ENCODE assay signal across 28 mouse cellular contexts in genomic region chr15:4124648-4125047, GRCm38 (mm10).
DNase-seq lines count a peak whose midpoint lies in the region; ATAC-seq and TF ChIP-seq lines count a peak whose summit lies in the region.
"Had no signal": no experiment of that assay in that cellular context is flagged by ENCODE, and none has a peak within 500 bp of the region (broad histone marks: within the 10 kb centered on the region; RNA-seq: fewer than 3 reads in every experiment).

No protein-coding gene starts in this region.

- H3K27ac ChIP-seq in thymus, adult 2 months (ENCODE audit: control insufficient read depth, insufficient read depth, low read length), result no peak overlapping the region; the same call in 1 of the 2 replicates
- no peak overlapping the region for H3K27ac ChIP-seq in midbrain, embryonic 11.5 days (ENCODE audit: low read depth, low read length)
- H3K27ac ChIP-seq: embryonic facial prominence, embryonic 12.5 days; hindbrain, embryonic 13.5 days; kidney, embryonic 15.5 days; layer of hippocampus, adult 2 months; left cerebral cortex, adult 2 months; limb, embryonic 12.5 days; liver, embryonic 15.5 days; midbrain, embryonic 12.5 days had no signal

- WGBS in thymus, adult 2 months, result 34% methylated on average over 3 of the region's 3 CpGs
- WGBS in midbrain, embryonic 11.5 days, result 59% methylated on average over 3 of the region's 3 CpGs

- no peak overlapping the region for H3K9ac ChIP-seq in midbrain, embryonic 11.5 days (ENCODE audit: low read length)
- H3K9ac ChIP-seq: embryonic facial prominence, embryonic 12.5 days; hindbrain, embryonic 13.5 days; kidney, embryonic 15.5 days; limb, embryonic 12.5 days; liver, embryonic 15.5 days; lung, embryonic 14.5 days; midbrain, embryonic 12.5 days had no signal

- no peak for TF ChIP-seq CTCF in thymus, adult 2 months (IDR thresholded peaks at IDR 0.05; ENCODE audit: borderline replicate concordance, control insufficient read depth, extremely low read depth, insufficient read depth, low read length, poor library complexity)

- no peaks in the 10 kb centered on the region for H3K27me3 ChIP-seq in thymus, adult 2 months (ENCODE audit: control insufficient read depth, insufficient read depth, low read length)
- H3K27me3 ChIP-seq in midbrain, embryonic 11.5 days (ENCODE audit: control insufficient read depth, insufficient read depth, low read length), result no peaks in the 10 kb centered on the region
- H3K27me3 ChIP-seq: embryonic facial prominence, embryonic 12.5 days; hindbrain, embryonic 13.5 days; kidney, embryonic 15.5 days; limb, embryonic 12.5 days; liver, embryonic 15.5 days; midbrain, embryonic 12.5 days had no signal

- H3K4me1 ChIP-seq in thymus, adult 2 months (replicated peaks; ENCODE audit: control insufficient read depth, insufficient read depth, low read length), result peaks cover 4% of the 10 kb centered on the region
- no peaks in the 10 kb centered on the region for H3K4me1 ChIP-seq in midbrain, embryonic 11.5 days (ENCODE audit: control insufficient read depth, insufficient read depth, low read length)
- H3K4me1 ChIP-seq: embryonic facial prominence, embryonic 12.5 days; hindbrain, embryonic 13.5 days; kidney, embryonic 15.5 days; limb, embryonic 12.5 days; liver, embryonic 15.5 days; midbrain, embryonic 12.5 days had no signal

- H3K4me2 ChIP-seq in midbrain, embryonic 11.5 days, result no peak overlapping the region
- H3K4me2 ChIP-seq: embryonic facial prominence, embryonic 12.5 days; heart, embryonic 11.5 days; hindbrain, embryonic 13.5 days; kidney, embryonic 15.5 days; limb, embryonic 12.5 days; liver, embryonic 15.5 days; lung, embryonic 14.5 days; midbrain, embryonic 12.5 days had no signal

- TF ChIP-seq POLR2A in thymus, adult 2 months (IDR thresholded peaks at IDR 0.05; ENCODE audit: control insufficient read depth, extremely low read depth, insufficient read depth, low read length, poor library complexity), result no peak

- H3K36me3 ChIP-seq in thymus, adult 2 months (ENCODE audit: control insufficient read depth, insufficient read depth, low read length), result no peaks in the 10 kb centered on the region
- H3K36me3 ChIP-seq in midbrain, embryonic 11.5 days (ENCODE audit: control insufficient read depth, insufficient read depth, low read length), result no peaks in the 10 kb centered on the region
- H3K36me3 ChIP-seq: liver, embryonic 15.5 days had no signal

- no peak overlapping the region for H3K4me3 ChIP-seq in thymus, adult 2 months (ENCODE audit: control insufficient read depth, insufficient read depth, low read length)
- no peak overlapping the region for H3K4me3 ChIP-seq in midbrain, embryonic 11.5 days (ENCODE audit: low read depth, low read length)
- H3K4me3 ChIP-seq: embryonic facial prominence, embryonic 12.5 days; hindbrain, embryonic 13.5 days; kidney, embryonic 15.5 days; layer of hippocampus, adult 2 months; left cerebral cortex, adult 2 months; limb, embryonic 12.5 days; liver, embryonic 15.5 days; midbrain, embryonic 12.5 days had no signal

- peak; percentile 88 for ATAC-seq in CD4-positive, CD25-positive, alpha-beta regulatory T cell, adult 4 months
- ATAC-seq in activated CD4-positive, CD25-positive, alpha-beta regulatory T cell, adult 4 months, result peak; percentile 92
- no peak for ATAC-seq in midbrain, embryonic 11.5 days (ENCODE audit: low FRiP score)
- ATAC-seq: forebrain, embryonic 14.5 days had no signal

- peak; percentile 13 for DNase-seq in thymus, adult 2 months
- no peak for DNase-seq in thymus, postnatal 36 days
- no peak for DNase-seq in midbrain, embryonic 11.5 days (ENCODE audit: low spot score, missing footprints)
- DNase-seq in MN1 (ENCODE audit: low spot score), result no peak
- DNase-seq: adrenal gland, postnatal 10 days; B cell, adult 2 months; cerebellum, adult 9-10 months; cerebellum, postnatal 36 days; embryo, embryonic 11 days; gastrocnemius, postnatal 25 days; heart, adult 18-20 months; heart, postnatal 4 days; kidney, adult 18-20 months; kidney, postnatal 25 days; lung, embryonic 14.5 days; lung, postnatal 36 days had no signal

- H3K9me3 ChIP-seq in midbrain, embryonic 11.5 days (ENCODE audit: control insufficient read depth, low read length), result no peaks in the 10 kb centered on the region
- H3K9me3 ChIP-seq: embryonic facial prominence, embryonic 12.5 days; hindbrain, embryonic 13.5 days; kidney, embryonic 15.5 days; limb, embryonic 12.5 days; liver, embryonic 15.5 days; midbrain, embryonic 12.5 days had no signal
